Mouse (Mus musculus): ENCODE data around the gene Retreg2. TPM values are rescaled to one million over a fixed set of nuclear protein-coding genes. Genes with fewer than 3 reads are reported as not detected.

Retreg2 gene
- polyA plus RNA-seq, 1 experiment from 2014 or later = 50.3 TPM

GRCm38 (mm10) chr1:75158990-75159389 lies 16.4 kb downstream of the Retreg2 start:
- H3K9me3 ChIP-seq (ENCODE audit: control insufficient read depth, low read length) = no peaks in the 10 kb centered on the region
- DNase-seq (ENCODE audit: low spot score) (no peak), ATAC-seq (ENCODE audit: low FRiP score) (no peak)
- H3K9ac ChIP-seq (ENCODE audit: low read depth, low read length) = no peak overlapping the region
- no peak overlapping the region for H3K4me3 ChIP-seq (ENCODE audit: low read depth, low read length)
- no peaks in the 10 kb centered on the region for H3K4me1 ChIP-seq (replicated peaks; ENCODE audit: control insufficient read depth, insufficient read depth, low read length)
- no peaks in the 10 kb centered on the region for H3K27me3 ChIP-seq (ENCODE audit: control insufficient read depth, insufficient read depth, low read length)
- no peaks in the 10 kb centered on the region for H3K36me3 ChIP-seq (ENCODE audit: control insufficient read depth, insufficient read depth, low read length)
- H3K27ac ChIP-seq (ENCODE audit: low read depth, low read length) = no peak overlapping the region
- H3K4me2 ChIP-seq (replicated peaks; ENCODE audit: low read depth, low read length) = no peak overlapping the region

- H3K4me3 ChIP-seq (ENCODE audit: low read depth, low read length) = no peak overlapping the region
- ATAC-seq (ENCODE audit: low FRiP score) (no peak), DNase-seq (ENCODE audit: low spot score) (no peak)
- no peaks in the 10 kb centered on the region for H3K4me1 ChIP-seq (replicated peaks; ENCODE audit: control insufficient read depth, insufficient read depth, low read length)
- no peaks in the 10 kb centered on the region for H3K27me3 ChIP-seq (ENCODE audit: control insufficient read depth, insufficient read depth, low read length)
- WGBS = 72% methylated on average over 5 of the region's 5 CpGs
- no peak overlapping the region for H3K9ac ChIP-seq (ENCODE audit: low read depth, low read length)
- no peak overlapping the region for H3K4me2 ChIP-seq (replicated peaks; ENCODE audit: low read depth, low read length)
- no peaks in the 10 kb centered on the region for H3K9me3 ChIP-seq (ENCODE audit: control insufficient read depth, low read length)
- no peaks in the 10 kb centered on the region for H3K36me3 ChIP-seq (ENCODE audit: control insufficient read depth, insufficient read depth, low read length)
- H3K27ac ChIP-seq (ENCODE audit: low read depth, low read length) = no peak overlapping the region
Observed at GRCm38 (mm10) chr1:75159540-75160255, 17.1 kb downstream of the Retreg2 start.

GRCm38 (mm10) chr1:75160256-75160617 lies 17.7 kb downstream of the Retreg2 start:
- no peaks in the 10 kb centered on the region for H3K36me3 ChIP-seq (ENCODE audit: control insufficient read depth, insufficient read depth, low read length)
- H3K9me3 ChIP-seq (ENCODE audit: control insufficient read depth, low read length) = no peaks in the 10 kb centered on the region
- no peaks in the 10 kb centered on the region for H3K27me3 ChIP-seq (ENCODE audit: control insufficient read depth, insufficient read depth, low read length)
- no peak overlapping the region for H3K4me3 ChIP-seq (ENCODE audit: low read depth, low read length)
- H3K9ac ChIP-seq (ENCODE audit: low read depth, low read length) = no peak overlapping the region
- DNase-seq (ENCODE audit: low spot score) = no peak
- no peaks in the 10 kb centered on the region for H3K4me1 ChIP-seq (replicated peaks; ENCODE audit: control insufficient read depth, insufficient read depth, low read length)
- no peak for ATAC-seq (ENCODE audit: low FRiP score)
- 79% methylated on average over 4 of the region's 4 CpGs for WGBS
- H3K27ac ChIP-seq (ENCODE audit: low read depth, low read length) = no peak overlapping the region
- H3K4me2 ChIP-seq (replicated peaks; ENCODE audit: low read depth, low read length) = no peak overlapping the region

GRCm38 (mm10) chr1:75168093-75168471 lies 25.5 kb downstream of the Retreg2 start:
- Histone ChIP-seq H3K27me3 (ENCODE audit: control insufficient read depth, insufficient read depth, low read length) (no peaks in the 10 kb centered on the region), H3K4me1 (replicated peaks; ENCODE audit: control insufficient read depth, insufficient read depth, low read length) (0 out of 2 replicates have a peak, but pooled peaks cover 4% of the 10 kb centered on the region), H3K9me3 (ENCODE audit: control insufficient read depth, low read length) (no peaks in the 10 kb centered on the region), H3K27ac (ENCODE audit: low read depth, low read length) (peak overlapping the region; percentile 79; the same call in 1 of the 2 replicates), H3K9ac (ENCODE audit: low read depth, low read length) (peak overlapping the region; percentile 52), H3K4me2 (replicated peaks; ENCODE audit: low read depth, low read length) (peak overlapping the region; percentile 51), H3K4me3 (ENCODE audit: low read depth, low read length) (peak overlapping the region; percentile 68), H3K36me3 (ENCODE audit: control insufficient read depth, insufficient read depth, low read length) (0 out of 2 replicates have a peak, but pooled peaks cover 2% of the 10 kb centered on the region)
- 10% methylated on average over 7 of the region's 7 CpGs for WGBS
- ATAC-seq (ENCODE audit: low FRiP score) = peak; percentile 49
- no peak for DNase-seq (ENCODE audit: low spot score)

GRCm38 (mm10) chr1:75168472-75169464 lies 26.2 kb downstream of the Retreg2 start, which contains the start of gene Zfand2b:
Zfand2b (plus strand) TSS chr1:75168646.
- Histone ChIP-seq H3K27me3 (ENCODE audit: control insufficient read depth, insufficient read depth, low read length) (no peaks in the 10 kb centered on the region), H3K27ac (ENCODE audit: low read depth, low read length) (peak within 1 kb of the TSS; percentile 79), H3K4me2 (replicated peaks; ENCODE audit: low read depth, low read length) (peak within 1 kb of the TSS; percentile 51), H3K4me1 (replicated peaks; ENCODE audit: control insufficient read depth, insufficient read depth, low read length) (0 out of 2 replicates have a peak, but pooled peaks cover 4% of the 10 kb centered on the region), H3K9ac (ENCODE audit: low read depth, low read length) (peak within 1 kb of the TSS; percentile 68), H3K9me3 (ENCODE audit: control insufficient read depth, low read length) (no peaks in the 10 kb centered on the region), H3K4me3 (ENCODE audit: low read depth, low read length) (peak within 1 kb of the TSS; percentile 68), H3K36me3 (ENCODE audit: control insufficient read depth, insufficient read depth, low read length) (0 out of 2 replicates have a peak, but pooled peaks cover 2% of the 10 kb centered on the region)
- under 1% methylated on average over 55 of the region's 59 CpGs for WGBS
- peak; percentile 95 for DNase-seq (ENCODE audit: low spot score)
- ATAC-seq (ENCODE audit: low FRiP score) = peak; percentile 99

- peak overlapping the region; percentile 51 for H3K27ac ChIP-seq (ENCODE audit: low read depth, low read length)
- WGBS = 10% methylated on average over 23 of the region's 23 CpGs
- ATAC-seq (ENCODE audit: low FRiP score) (peak; percentile 12), DNase-seq (ENCODE audit: low spot score) (peak; percentile 9)
- H3K4me3 ChIP-seq (ENCODE audit: low read depth, low read length) = peak overlapping the region; percentile 59
- peak overlapping the region; percentile 95 for H3K4me2 ChIP-seq (replicated peaks; ENCODE audit: low read depth, low read length)
- no peaks in the 10 kb centered on the region for H3K27me3 ChIP-seq (ENCODE audit: control insufficient read depth, insufficient read depth, low read length)
- no peaks in the 10 kb centered on the region for H3K9me3 ChIP-seq (ENCODE audit: control insufficient read depth, low read length)
- peak overlapping the region; percentile 60 for H3K9ac ChIP-seq (ENCODE audit: low read depth, low read length)
- peaks cover 3% of the 10 kb centered on the region; the same call in 1 of the 2 replicates for H3K4me1 ChIP-seq (replicated peaks; ENCODE audit: control insufficient read depth, insufficient read depth, low read length)
- H3K36me3 ChIP-seq (ENCODE audit: control insufficient read depth, insufficient read depth, low read length) = peaks cover 7% of the 10 kb centered on the region
Observed at GRCm38 (mm10) chr1:75179334-75180104, 36.9 kb downstream of the Retreg2 start.

- ATAC-seq (ENCODE audit: low FRiP score) (peak; percentile 91), DNase-seq (ENCODE audit: low spot score) (peak; percentile 94)
- H3K27me3 ChIP-seq (ENCODE audit: control insufficient read depth, insufficient read depth, low read length) = no peaks in the 10 kb centered on the region
- peaks cover 7% of the 10 kb centered on the region for H3K36me3 ChIP-seq (ENCODE audit: control insufficient read depth, insufficient read depth, low read length)
- H3K9me3 ChIP-seq (ENCODE audit: control insufficient read depth, low read length) = no peaks in the 10 kb centered on the region
- H3K4me3 ChIP-seq (ENCODE audit: low read depth, low read length) = peak within 1 kb of the TSS; percentile 59
- H3K4me2 ChIP-seq (replicated peaks; ENCODE audit: low read depth, low read length) = peak within 1 kb of the TSS; percentile 95
- H3K27ac ChIP-seq (ENCODE audit: low read depth, low read length) = peak within 1 kb of the TSS; percentile 51
- H3K4me1 ChIP-seq (replicated peaks; ENCODE audit: control insufficient read depth, insufficient read depth, low read length) = peaks cover 3% of the 10 kb centered on the region; the same call in 1 of the 2 replicates
- peak within 1 kb of the TSS; percentile 60 for H3K9ac ChIP-seq (ENCODE audit: low read depth, low read length)
- under 1% methylated on average over 31 of the region's 31 CpGs for WGBS
Observed at GRCm38 (mm10) chr1:75180105-75180590, 37.6 kb downstream of the Retreg2 start, which contains the start of gene Abcb6. Abcb6 (minus strand) TSS chr1:75180392.

- H3K4me2 ChIP-seq (replicated peaks; ENCODE audit: low read depth, low read length) = peak overlapping the region; percentile 95
- H3K4me1 ChIP-seq (replicated peaks; ENCODE audit: control insufficient read depth, insufficient read depth, low read length) = peaks cover 3% of the 10 kb centered on the region; the same call in 1 of the 2 replicates
- peak overlapping the region; percentile 60; the same call in 1 of the 2 replicates for H3K9ac ChIP-seq (ENCODE audit: low read depth, low read length)
- no peaks in the 10 kb centered on the region for H3K9me3 ChIP-seq (ENCODE audit: control insufficient read depth, low read length)
- H3K27me3 ChIP-seq (ENCODE audit: control insufficient read depth, insufficient read depth, low read length) = no peaks in the 10 kb centered on the region
- no peak overlapping the region for H3K4me3 ChIP-seq (ENCODE audit: low read depth, low read length)
- WGBS = 46% methylated on average over 6 of the region's 7 CpGs
- ATAC-seq (ENCODE audit: low FRiP score) = 0 out of 2 replicates have a peak, but pooled peaks have one; percentile 3
- DNase-seq (ENCODE audit: low spot score) = no peak
- H3K27ac ChIP-seq (ENCODE audit: low read depth, low read length) = no peak overlapping the region
- H3K36me3 ChIP-seq (ENCODE audit: control insufficient read depth, insufficient read depth, low read length) = peaks cover 7% of the 10 kb centered on the region
Observed at GRCm38 (mm10) chr1:75180741-75181140, 38.2 kb downstream of the Retreg2 start.

Data from hindbrain, embryonic 11.5 days (tissue).